Mouse (Mus musculus) bone marrow, adult 2 months (tissue): ENCODE data around the gene Gsdma. TPM values are rescaled to one million over a fixed set of nuclear protein-coding genes. Genes with fewer than 3 reads are reported as not detected.
"Not testable (repeated sequence)": the region's sequence is repeated elsewhere in the genome, so short reads cannot be mapped to it uniquely, and the experiment has no call there.

Experiments
- H3K27ac ChIP-seq: fragments of 200-500 bp; 2 replicates; pipeline ENCODE4 v1.5.1; 2012; ENCODE audit warnings: low read depth, mild to moderate bottlenecking, control low read depth, inconsistent platforms, low read length; ENCODE audit not compliant: control insufficient read depth, poor library complexity, insufficient read depth
- H3K4me1 ChIP-seq: fragments of 200-500 bp; 2 replicates; pipeline ENCODE4 v1.6.1; 2011; ENCODE audit warnings: low read length; ENCODE audit not compliant: control insufficient read depth, insufficient read depth
- H3K4me3 ChIP-seq: fragments of 200-500 bp; replicated peaks from 2 replicates; pipeline ENCODE3; 2011; ENCODE audit warnings: mild to moderate bottlenecking, low read depth, low read length, control low read depth; ENCODE audit not compliant: control insufficient read depth
- CTCF ChIP-seq: fragments of 200-500 bp; IDR thresholded peaks from 2 replicates; pipeline ENCODE4 v1.5.1; 2011; ENCODE audit warnings: low read length, control low read depth; ENCODE audit not compliant: control insufficient read depth, insufficient read depth
- POLR2A ChIP-seq: fragments of 200-500 bp; IDR thresholded peaks from 2 replicates; pipeline ENCODE4 v1.6.1; 2011; ENCODE audit warnings: low read depth, mild to moderate bottlenecking, control low read depth, low read length, borderline replicate concordance; ENCODE audit not compliant: control insufficient read depth
- WGBS: fragments of 180-500 bp; shearing (Covaris S2); methylation state at CpG from one replicate; pipeline ENCODE4 v1.1.7; 2018; 5-methylcytosine and 5-hydroxymethylcytosine counted together
- polyA plus RNA-seq: library from polyadenylated mRNA; stranded (reverse); fragments of >200 nt; gene quantifications from 2 replicates; pipeline ENCODE4 v1.2.4, GENCODE M21; 2011; ENCODE audit warnings: low replicate concordance; ENCODE audit not compliant: missing spikeins, insufficient read depth, insufficient read length

The Gsdma gene
- polyA plus RNA-seq, 1 experiment, result 0.55 TPM

- not testable (repeated sequence) for H3K27ac ChIP-seq, H3K4me3 ChIP-seq, H3K4me1 ChIP-seq
- WGBS, result 7% methylated on average over 7 of the region's 7 CpGs
- peak; percentile 34 for TF ChIP-seq CTCF
Measured at GRCm38 (mm10) chr11:98673136-98673535, 9.0 kb downstream of the Gsdma start.

- no peak for TF ChIP-seq CTCF
- no peak for TF ChIP-seq POLR2A
- Histone ChIP-seq H3K4me3 (no peak overlapping the region), H3K27ac (no peak overlapping the region), H3K4me1 (no peaks in the 10 kb centered on the region)
- 46% methylated on average over 7 of the region's 7 CpGs for WGBS
Measured at GRCm38 (mm10) chr11:98675829-98676363, 11.7 kb downstream of the Gsdma start.

- Histone ChIP-seq H3K4me1 (no peaks in the 10 kb centered on the region), H3K27ac (no peak overlapping the region), H3K4me3 (no peak overlapping the region)
- no peak for TF ChIP-seq CTCF
- no peak for TF ChIP-seq POLR2A
- 84% methylated on average over 1 of the region's 1 CpGs for WGBS
Measured at GRCm38 (mm10) chr11:98680023-98680422, 15.9 kb downstream of the Gsdma start.

GRCm38 (mm10) chr11:98680595-98680994, 16.4 kb downstream of the Gsdma start:
- not testable (repeated sequence) for H3K4me1 ChIP-seq
- 78% methylated on average over 4 of the region's 4 CpGs for WGBS

GRCm38 (mm10) chr11:98681186-98681585, 17.0 kb downstream of the Gsdma start:
- Histone ChIP-seq H3K4me1 (no peaks in the 10 kb centered on the region), H3K4me3 (no peak overlapping the region), H3K27ac (no peak overlapping the region)
- WGBS, result 70% methylated on average over 4 of the region's 4 CpGs
- no peak for TF ChIP-seq CTCF
- no peak for TF ChIP-seq POLR2A

More at GRCm38 (mm10) chr11:98680595-98680994, 16.4 kb downstream of the Gsdma start:
- not testable (repeated sequence) for H3K4me3 ChIP-seq, H3K27ac ChIP-seq

- Histone ChIP-seq H3K4me1 (no peaks in the 10 kb centered on the region), H3K27ac (peak within 1 kb of the TSS; percentile 66), H3K4me3 (peak within 1 kb of the TSS; percentile 95)
- peak; percentile 15; the same call in 1 of the 2 replicates for TF ChIP-seq CTCF
- peak; percentile 84; the same call in 1 of the 2 replicates for TF ChIP-seq POLR2A
- whole genome bisulfite sequencing, result 2% methylated on average over 45 of the region's 45 CpGs
Measured at GRCm38 (mm10) chr11:98681786-98682745, 17.9 kb downstream of the Gsdma start, which contains the start of gene Psmd3. Psmd3 (plus strand) TSS chr11:98682554.

- peak overlapping the region; percentile 66 for H3K27ac ChIP-seq
- peak overlapping the region; percentile 95 for H3K4me3 ChIP-seq
- TF ChIP-seq POLR2A (no peak), CTCF (no peak)
- under 1% methylated on average over 23 of the region's 23 CpGs for WGBS
- H3K4me1 ChIP-seq, result no peaks in the 10 kb centered on the region
Measured at GRCm38 (mm10) chr11:98682811-98683210, 18.7 kb downstream of the Gsdma start.

- 90% methylated on average over 9 of the region's 9 CpGs for WGBS
- TF ChIP-seq CTCF, result no peak
- no peak for TF ChIP-seq POLR2A
- no peaks in the 10 kb centered on the region for H3K4me1 ChIP-seq
- no peak overlapping the region for H3K27ac ChIP-seq
- H3K4me3 ChIP-seq, result no peak overlapping the region
Measured at GRCm38 (mm10) chr11:98685642-98686041, 21.5 kb downstream of the Gsdma start.

- no peaks in the 10 kb centered on the region for H3K4me1 ChIP-seq
- 94% methylated on average over 4 of the region's 4 CpGs for WGBS
- no peak for TF ChIP-seq POLR2A
- H3K27ac ChIP-seq, result no peak overlapping the region
- no peak overlapping the region for H3K4me3 ChIP-seq
Measured at GRCm38 (mm10) chr11:98686976-98687375, 22.8 kb downstream of the Gsdma start.
